Comparison of ENCODE assay signal across 28 mouse cellular contexts in genomic region chr15:52433639-52434038, GRCm38 (mm10).
A peak's percentile ranks its signal among the peaks of the same experiment; 100 is the strongest.
DNase-seq lines count a peak whose midpoint lies in the region; ATAC-seq and TF ChIP-seq lines count a peak whose summit lies in the region.
"Had no signal": no experiment of that assay in that cellular context is flagged by ENCODE, and none has a peak within 500 bp of the region (broad histone marks: within the 10 kb centered on the region; RNA-seq: fewer than 3 reads in every experiment).

No protein-coding gene starts in this region.

- no peak overlapping the region for H3K9ac ChIP-seq in forebrain, embryonic 14.5 days (ENCODE audit: low read length)
- H3K9ac ChIP-seq in hindbrain, postnatal 0 days (replicated peaks; ENCODE audit: low read length) = no peak overlapping the region
- H3K9ac ChIP-seq in hindbrain, embryonic 13.5 days = no peak overlapping the region
- H3K9ac ChIP-seq in midbrain, embryonic 14.5 days (replicated peaks; ENCODE audit: low read length) = no peak overlapping the region
- H3K9ac ChIP-seq: embryonic facial prominence, embryonic 13.5 days; liver, embryonic 14.5 days; neural tube, embryonic 15.5 days; stomach, embryonic 15.5 days had no signal

- H3K4me3 ChIP-seq in forebrain, embryonic 14.5 days (ENCODE audit: low read depth, low read length) = no peak overlapping the region
- H3K4me3 ChIP-seq in forebrain, embryonic 10.5 days = no peak overlapping the region
- no peak overlapping the region for H3K4me3 ChIP-seq in hindbrain, postnatal 0 days (ENCODE audit: low read length)
- H3K4me3 ChIP-seq in hindbrain, embryonic 13.5 days = no peak overlapping the region
- H3K4me3 ChIP-seq in midbrain, embryonic 14.5 days (replicated peaks; ENCODE audit: low read depth, low read length) = no peak overlapping the region
- H3K4me3 ChIP-seq: embryonic facial prominence, embryonic 13.5 days; neural tube, embryonic 15.5 days; stomach, embryonic 15.5 days had no signal

- 37% methylated on average over 2 of the region's 2 CpGs for WGBS in forebrain, embryonic 14.5 days
- WGBS in forebrain, embryonic 10.5 days = 86% methylated on average over 2 of the region's 2 CpGs
- 44% methylated on average over 2 of the region's 2 CpGs for WGBS in hindbrain, postnatal 0 days
- whole genome bisulfite sequencing in hindbrain, embryonic 13.5 days = 55% methylated on average over 2 of the region's 2 CpGs
- 22% methylated on average over 2 of the region's 2 CpGs for WGBS in midbrain, embryonic 14.5 days

- no peak overlapping the region for H3K4me2 ChIP-seq in forebrain, embryonic 14.5 days (ENCODE audit: low read length)
- no peak overlapping the region for H3K4me2 ChIP-seq in hindbrain, postnatal 0 days (ENCODE audit: low read depth, low read length)
- H3K4me2 ChIP-seq in hindbrain, embryonic 13.5 days = no peak overlapping the region
- H3K4me2 ChIP-seq in midbrain, embryonic 14.5 days (ENCODE audit: low read length) = no peak overlapping the region
- H3K4me2 ChIP-seq: embryonic facial prominence, embryonic 13.5 days; heart, embryonic 11.5 days; neural tube, embryonic 15.5 days; stomach, embryonic 15.5 days had no signal

- peak; percentile 24 for DNase-seq in forebrain, embryonic 14.5 days (ENCODE audit: low spot score)
- no peak for DNase-seq in forebrain, embryonic 10.5 days (ENCODE audit: extremely low spot score, low spot score)
- peak; percentile 4 for DNase-seq in hindbrain, postnatal 0 days (ENCODE audit: low spot score)
- DNase-seq in midbrain, embryonic 14.5 days = peak; percentile 49
- no peak for DNase-seq in spleen, adult 18-20 months
- no peak for DNase-seq in urinary bladder, adult 18-20 months (ENCODE audit: low spot score in 2 of 2)
- DNase-seq: adrenal gland, postnatal 10 days; cerebellum, adult 11-12 months; cerebellum, postnatal 10 days; gastrocnemius, postnatal 25 days; heart, adult 11 months; heart, postnatal 36 days; kidney, postnatal 14 days; layer of hippocampus, adult 9-11 months; liver; lung, adult 2 months; lung, postnatal 10 days; retina, postnatal 1 day; right cerebral cortex, postnatal 14 days had no signal

- H3K4me1 ChIP-seq in forebrain, embryonic 14.5 days (ENCODE audit: control insufficient read depth, insufficient read depth, low read length) = no peaks in the 10 kb centered on the region
- H3K4me1 ChIP-seq in forebrain, embryonic 10.5 days = no peaks in the 10 kb centered on the region
- no peaks in the 10 kb centered on the region for H3K4me1 ChIP-seq in hindbrain, postnatal 0 days (ENCODE audit: insufficient read depth, low read length)
- no peaks in the 10 kb centered on the region for H3K4me1 ChIP-seq in hindbrain, embryonic 13.5 days (replicated peaks)
- peaks cover 37% of the 10 kb centered on the region for H3K4me1 ChIP-seq in midbrain, embryonic 14.5 days (ENCODE audit: control insufficient read depth, insufficient read depth, low read length)
- H3K4me1 ChIP-seq: embryonic facial prominence, embryonic 13.5 days; neural tube, embryonic 15.5 days; stomach, embryonic 15.5 days had no signal

- H3K9me3 ChIP-seq in forebrain, embryonic 14.5 days (replicated peaks; ENCODE audit: control insufficient read depth, low read length) = no peaks in the 10 kb centered on the region
- H3K9me3 ChIP-seq in forebrain, embryonic 10.5 days = no peaks in the 10 kb centered on the region
- no peaks in the 10 kb centered on the region for H3K9me3 ChIP-seq in hindbrain, postnatal 0 days (ENCODE audit: low read length)
- no peaks in the 10 kb centered on the region for H3K9me3 ChIP-seq in hindbrain, embryonic 13.5 days
- no peaks in the 10 kb centered on the region for H3K9me3 ChIP-seq in midbrain, embryonic 14.5 days (ENCODE audit: control insufficient read depth, low read length)
- H3K9me3 ChIP-seq: embryonic facial prominence, embryonic 13.5 days; G1E; neural tube, embryonic 15.5 days; stomach, embryonic 15.5 days had no signal

- no peaks in the 10 kb centered on the region for H3K36me3 ChIP-seq in forebrain, embryonic 14.5 days (ENCODE audit: control insufficient read depth, insufficient read depth, low read length)
- H3K36me3 ChIP-seq in forebrain, embryonic 10.5 days (replicated peaks) = no peaks in the 10 kb centered on the region
- H3K36me3 ChIP-seq in hindbrain, postnatal 0 days (ENCODE audit: insufficient read depth, low read length) = no peaks in the 10 kb centered on the region
- no peaks in the 10 kb centered on the region for H3K36me3 ChIP-seq in hindbrain, embryonic 13.5 days
- H3K36me3 ChIP-seq in midbrain, embryonic 14.5 days (ENCODE audit: control insufficient read depth, insufficient read depth, low read length) = no peaks in the 10 kb centered on the region
- H3K36me3 ChIP-seq: embryonic facial prominence, embryonic 13.5 days; G1E; neural tube, embryonic 15.5 days; stomach, embryonic 15.5 days had no signal

- ATAC-seq in forebrain, embryonic 14.5 days = peak; percentile 68; the same call in 1 of the 2 replicates
- no peak for ATAC-seq in hindbrain, postnatal 0 days
- no peak for ATAC-seq in hindbrain, embryonic 13.5 days (ENCODE audit: low FRiP score)
- no peak for ATAC-seq in midbrain, embryonic 14.5 days (ENCODE audit: low FRiP score, low TSS enrichment)
- ATAC-seq: intestine, postnatal 0 days had no signal

- no peak for TF ChIP-seq CTCF in hindbrain, postnatal 0 days (IDR thresholded peaks at IDR 0.05; ENCODE audit: low read depth)

- H3K27ac ChIP-seq in forebrain, embryonic 14.5 days (ENCODE audit: low read depth, low read length) = no peak overlapping the region
- H3K27ac ChIP-seq in forebrain, embryonic 10.5 days = no peak overlapping the region
- no peak overlapping the region for H3K27ac ChIP-seq in hindbrain, postnatal 0 days
- H3K27ac ChIP-seq in hindbrain, embryonic 13.5 days = no peak overlapping the region
- H3K27ac ChIP-seq in midbrain, embryonic 14.5 days (replicated peaks; ENCODE audit: low read depth, low read length) = peak overlapping the region; percentile 2; the same call in 1 of the 2 replicates
- H3K27ac ChIP-seq: embryonic facial prominence, embryonic 13.5 days; liver, embryonic 14.5 days; macrophage; neural tube, embryonic 15.5 days; stomach, embryonic 15.5 days had no signal

- no peaks in the 10 kb centered on the region for H3K27me3 ChIP-seq in forebrain, embryonic 14.5 days (replicated peaks; ENCODE audit: control insufficient read depth, insufficient read depth, low read length)
- no peaks in the 10 kb centered on the region for H3K27me3 ChIP-seq in forebrain, embryonic 10.5 days (ENCODE audit: poor library complexity, severe bottlenecking)
- H3K27me3 ChIP-seq in hindbrain, postnatal 0 days (ENCODE audit: insufficient read depth, low read length) = no peaks in the 10 kb centered on the region
- H3K27me3 ChIP-seq in hindbrain, embryonic 13.5 days = no peaks in the 10 kb centered on the region
- H3K27me3 ChIP-seq in midbrain, embryonic 14.5 days (ENCODE audit: control insufficient read depth, insufficient read depth, low read length) = no peaks in the 10 kb centered on the region
- H3K27me3 ChIP-seq: embryonic facial prominence, embryonic 13.5 days; neural tube, embryonic 15.5 days; stomach, embryonic 15.5 days had no signal

Comparison
In these comparisons a context has a peak if more than half of its experiments do, and no peak if none do; other contexts are left out.
1. DNase-seq: peak in forebrain, embryonic 14.5 days (single experiment), hindbrain, postnatal 0 days (single experiment) and midbrain, embryonic 14.5 days (single experiment); none in forebrain, embryonic 10.5 days (single experiment), spleen, adult 18-20 months (0 of 2) and urinary bladder, adult 18-20 months (0 of 2).